Mouse (Mus musculus): Measurements from ENCODE around the gene Fbxo33. TPM values are rescaled to one million over a fixed set of nuclear protein-coding genes. Genes with fewer than 3 reads are reported as not detected.

Gene Fbxo33
- total and polyA plus RNA-seq, 3 experiments = 9.5 to 31.6 (median 19.5) TPM

DNA sequence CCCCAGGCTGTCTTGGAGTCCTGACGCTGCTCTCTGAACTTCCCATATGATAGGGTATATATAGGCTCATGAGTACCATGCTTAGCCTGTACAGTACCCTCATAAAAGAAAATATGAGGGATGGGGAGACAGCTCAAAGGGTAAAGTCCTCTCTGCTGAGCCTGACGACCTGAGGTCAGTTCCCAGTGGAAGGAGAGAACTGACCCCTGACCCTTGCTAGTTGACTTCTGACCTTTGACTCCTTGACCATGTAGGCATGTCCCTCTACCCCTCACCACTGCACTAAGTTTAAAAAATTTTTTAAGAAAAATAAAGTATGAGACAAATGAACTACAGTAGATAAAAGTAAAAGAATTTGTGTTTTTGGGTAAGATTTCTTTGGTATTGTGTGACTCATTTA, 58.4 kb downstream of the Fbxo33 start:
- H3K9ac ChIP-seq (ENCODE audit: insufficient read depth, low read depth) = no peak overlapping the region
- no peak overlapping the region for H3K27ac ChIP-seq (ENCODE audit: insufficient read depth, low read depth)
- H3K4me3 ChIP-seq (replicated peaks in 1 of 3; ENCODE audit: low read depth in 2 of 3, low read length in 2 of 3, poor library complexity in 1 of 3) = no peak overlapping the region
- dilution Hi-C loops (cut with MboI; ENCODE audit: extremely low pct_ligation_motif_present, extremely low pct_unique_long_range_greater_than_20kb, low sequenced_read_pairs) = no loop called here
- H3K27me3 ChIP-seq (replicated peaks) = no peaks in the 10 kb centered on the region
- in situ Hi-C loops (cut with MboI; ENCODE audit: low pct_ligation_motif_present, low pct_unique_long_range_greater_than_20kb, low sequenced_read_pairs) = no loop called here
- H3K79me2 ChIP-seq (replicated peaks; ENCODE audit: control insufficient read depth, extremely low read depth, insufficient read depth, poor library complexity, severe bottlenecking) = peaks cover 2% of the 10 kb centered on the region; the same call in 1 of the 2 replicates
- H3K4me1 ChIP-seq (ENCODE audit: control insufficient read depth in 1 of 2, insufficient read depth in 2 of 2) = peaks cover 0 to 11% of the 10 kb centered on the region in 2 experiments; a peak in 2 of 4 replicates
- no peaks in the 10 kb centered on the region for H3K9me3 ChIP-seq (replicated peaks; ENCODE audit: low read length)
- H3K4me2 ChIP-seq (ENCODE audit: insufficient read depth, low read depth, poor library complexity, severe bottlenecking) = no peak overlapping the region
- DNase-seq (ENCODE audit: extremely low read depth) = no peak
- TF ChIP-seq NELFE (IDR thresholded peaks at IDR 0.05; ENCODE audit: low read depth, low read length) (no peak), SMC3 (IDR thresholded peaks at IDR 0.05; ENCODE audit: low read depth, low read length) (no peak), CTCF (conservative IDR thresholded peaks at IDR 0.05 in 1 of 2, IDR thresholded peaks at IDR 0.05 in 1 of 2; ENCODE audit: low read depth in 2 of 2, low read length in 2 of 2) (no peak), ZKSCAN1 (IDR thresholded peaks at IDR 0.05; ENCODE audit: borderline replicate concordance, low read depth, low read length) (no peak)
- peaks cover 60 to 93% of the 10 kb centered on the region in 2 experiments for H3K36me3 ChIP-seq (replicated peaks in 1 of 2; ENCODE audit: control insufficient read depth in 1 of 2, insufficient read depth in 1 of 2, low read length in 1 of 2)

Other genes starting within 250 kb of the Fbxo33 start
- gene Sec23a, start 207.7 kb downstream of the Fbxo33 start, total RNA-seq (2012; rRNA removed) = 17.6 and 18.0 TPM in 2 replicates
- 24.7 and 26.9 TPM in 2 replicates for gene Sec23a, start 207.7 kb downstream of the Fbxo33 start, total RNA-seq (2014; rRNA removed)
- 10.4 and 12.3 TPM in 2 replicates for gene Sec23a, start 207.7 kb downstream of the Fbxo33 start, polyA plus RNA-seq (2012; ENCODE audit: insufficient read length, low read depth)
- 19.4 and 19.6 TPM in 2 replicates for gene Gemin2, start 206.3 kb downstream of the Fbxo33 start, total RNA-seq (2012; rRNA removed)
- 36.7 and 40.8 TPM in 2 replicates for gene Gemin2, start 206.3 kb downstream of the Fbxo33 start, total RNA-seq (2014; rRNA removed)
- gene Gemin2, start 206.3 kb downstream of the Fbxo33 start, polyA plus RNA-seq (2012; ENCODE audit: insufficient read length, low read depth) = 22.3 and 23.8 TPM in 2 replicates
- 40.9 and 46.6 TPM in 2 replicates for gene Trappc6b, start 158.3 kb downstream of the Fbxo33 start, total RNA-seq (2012; rRNA removed)
- 42.6 and 47.0 TPM in 2 replicates for gene Trappc6b, start 158.3 kb downstream of the Fbxo33 start, total RNA-seq (2014; rRNA removed)
- 67.8 and 72.7 TPM in 2 replicates for gene Trappc6b, start 158.3 kb downstream of the Fbxo33 start, polyA plus RNA-seq (2012; ENCODE audit: insufficient read length, low read depth)
- gene Pnn, start 152.8 kb downstream of the Fbxo33 start, total RNA-seq (2012; rRNA removed) = 33.6 and 46.0 TPM in 2 replicates
- 31.9 and 32.5 TPM in 2 replicates for gene Pnn, start 152.8 kb downstream of the Fbxo33 start, total RNA-seq (2014; rRNA removed)
- gene Pnn, start 152.8 kb downstream of the Fbxo33 start, polyA plus RNA-seq (2012; ENCODE audit: insufficient read length, low read depth) = 132 and 171 TPM in 2 replicates
- 61.2 and 68.1 TPM in 2 replicates for gene Mia2, start 123.9 kb downstream of the Fbxo33 start, total RNA-seq (2012; rRNA removed)
- 99.2 and 107 TPM in 2 replicates for gene Mia2, start 123.9 kb downstream of the Fbxo33 start, total RNA-seq (2014; rRNA removed)
- gene Mia2, start 123.9 kb downstream of the Fbxo33 start, polyA plus RNA-seq (2012; ENCODE audit: insufficient read length, low read depth) = 162 and 176 TPM in 2 replicates